Mouse (Mus musculus): ENCODE measurements at regions not wholly inside any gene's neighbourhood (a gene's known extent, or its start where the extent isn't known, plus 50 kb on each side); places are given as distances from the start of the nearest gene placed in this dataset.

DNA sequence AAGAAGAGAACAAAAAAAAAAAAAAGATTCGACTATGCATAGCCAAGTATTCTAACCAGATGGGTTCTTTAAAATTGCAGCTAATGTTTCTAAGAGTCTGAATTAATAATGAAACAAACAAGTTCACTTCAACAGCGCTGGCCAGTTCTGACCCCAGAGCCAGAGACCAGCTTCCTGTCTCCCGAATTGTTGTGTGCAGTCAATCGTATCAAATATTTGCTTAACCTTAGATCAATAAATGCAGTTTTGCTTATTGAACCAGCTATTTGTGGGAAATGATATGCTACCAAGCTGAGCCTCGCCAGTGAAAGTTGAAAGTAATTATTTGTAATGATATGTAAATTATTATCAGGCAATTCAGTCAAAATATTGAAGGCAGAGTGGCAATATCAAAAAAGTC lies 287.4 kb upstream of the Tmem132c start:
- no peak for DNase-seq (ENCODE audit: low spot score)
- H3K36me3 ChIP-seq (replicated peaks; ENCODE audit: control insufficient read depth, insufficient read depth, low read depth, low read length), result no peaks in the 10 kb centered on the region
- H3K4me2 ChIP-seq (ENCODE audit: low read depth, low read length), result no peak overlapping the region
- no peak overlapping the region for H3K27ac ChIP-seq (replicated peaks; ENCODE audit: low read depth, low read length)
- no peaks in the 10 kb centered on the region for H3K9me3 ChIP-seq (replicated peaks; ENCODE audit: control insufficient read depth, low read length)
- 74% methylated on average over 5 of the region's 5 CpGs for WGBS
- no peak overlapping the region for H3K4me3 ChIP-seq (ENCODE audit: low read depth, low read length)
- H3K4me1 ChIP-seq (ENCODE audit: control insufficient read depth, insufficient read depth, low read length), result no peaks in the 10 kb centered on the region
- no peak overlapping the region for H3K9ac ChIP-seq (replicated peaks; ENCODE audit: low read length)
- ATAC-seq (replicated peaks; ENCODE audit: insufficient number of reproducible peaks, low FRiP score, low TSS enrichment, low read depth), result no peak
- no peaks in the 10 kb centered on the region for H3K27me3 ChIP-seq (ENCODE audit: control insufficient read depth, insufficient read depth, low read length)

- H3K4me3 ChIP-seq (ENCODE audit: low read depth, low read length), result no peak overlapping the region
- ATAC-seq (replicated peaks; ENCODE audit: insufficient number of reproducible peaks, low FRiP score, low TSS enrichment, low read depth) (no peak), DNase-seq (ENCODE audit: low spot score) (no peak)
- H3K4me1 ChIP-seq (ENCODE audit: control insufficient read depth, insufficient read depth, low read length), result no peaks in the 10 kb centered on the region
- no peak overlapping the region for H3K9ac ChIP-seq (replicated peaks; ENCODE audit: low read length)
- no peaks in the 10 kb centered on the region for H3K9me3 ChIP-seq (replicated peaks; ENCODE audit: control insufficient read depth, low read length)
- H3K36me3 ChIP-seq (replicated peaks; ENCODE audit: control insufficient read depth, insufficient read depth, low read depth, low read length), result no peaks in the 10 kb centered on the region
- no peak overlapping the region for H3K4me2 ChIP-seq (ENCODE audit: low read depth, low read length)
- WGBS, result 89% methylated on average over 6 of the region's 6 CpGs
- no peaks in the 10 kb centered on the region for H3K27me3 ChIP-seq (ENCODE audit: control insufficient read depth, insufficient read depth, low read length)
- H3K27ac ChIP-seq (replicated peaks; ENCODE audit: low read depth, low read length), result no peak overlapping the region
These were observed 287.0 kb upstream of the Tmem132c start for GRCm38 (mm10) chr5:126954634-126955033.

DNA sequence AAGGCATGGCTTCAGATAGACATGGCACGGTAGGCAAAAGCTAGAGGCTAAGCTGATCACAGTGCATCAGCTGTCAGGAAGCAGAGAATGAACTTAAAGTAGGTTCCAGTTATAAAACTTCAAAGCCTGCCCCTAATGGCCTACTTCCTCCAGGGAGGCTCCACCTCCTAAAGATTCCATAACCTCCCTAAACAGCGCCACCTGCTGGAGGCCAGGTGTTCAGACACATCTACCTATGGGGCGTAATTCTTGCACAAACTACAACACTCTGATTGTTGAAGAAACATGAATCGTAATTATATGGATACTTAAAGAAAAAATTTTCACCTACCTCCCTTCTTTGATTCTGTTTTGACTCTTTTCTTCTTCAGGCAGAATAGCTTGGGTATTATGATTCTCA lies 277.0 kb upstream of the Tmem132c start:
- H3K4me2 ChIP-seq (ENCODE audit: low read depth, low read length), result no peak overlapping the region
- WGBS, result 81% methylated on average over 4 of the region's 4 CpGs
- no peak overlapping the region for H3K27ac ChIP-seq (replicated peaks; ENCODE audit: low read depth, low read length)
- H3K27me3 ChIP-seq (ENCODE audit: control insufficient read depth, insufficient read depth, low read length), result no peaks in the 10 kb centered on the region
- H3K9ac ChIP-seq (replicated peaks; ENCODE audit: low read length), result no peak overlapping the region
- DNase-seq (ENCODE audit: low spot score) (no peak), ATAC-seq (replicated peaks; ENCODE audit: insufficient number of reproducible peaks, low FRiP score, low TSS enrichment, low read depth) (no peak)
- no peak overlapping the region for H3K4me3 ChIP-seq (ENCODE audit: low read depth, low read length)
- H3K4me1 ChIP-seq (ENCODE audit: control insufficient read depth, insufficient read depth, low read length), result no peaks in the 10 kb centered on the region
- no peaks in the 10 kb centered on the region for H3K36me3 ChIP-seq (replicated peaks; ENCODE audit: control insufficient read depth, insufficient read depth, low read depth, low read length)
- no peaks in the 10 kb centered on the region for H3K9me3 ChIP-seq (replicated peaks; ENCODE audit: control insufficient read depth, low read length)

GRCm38 (mm10) chr5:126967076-126967475 lies 274.5 kb upstream of the Tmem132c start:
- Histone ChIP-seq H3K27ac (replicated peaks; ENCODE audit: low read depth, low read length) (no peak overlapping the region), H3K4me2 (ENCODE audit: low read depth, low read length) (no peak overlapping the region), H3K4me3 (ENCODE audit: low read depth, low read length) (no peak overlapping the region), H3K9ac (replicated peaks; ENCODE audit: low read length) (no peak overlapping the region), H3K36me3 (replicated peaks; ENCODE audit: control insufficient read depth, insufficient read depth, low read depth, low read length) (no peaks in the 10 kb centered on the region), H3K4me1 (ENCODE audit: control insufficient read depth, insufficient read depth, low read length) (no peaks in the 10 kb centered on the region), H3K9me3 (replicated peaks; ENCODE audit: control insufficient read depth, low read length) (no peaks in the 10 kb centered on the region), H3K27me3 (ENCODE audit: control insufficient read depth, insufficient read depth, low read length) (no peaks in the 10 kb centered on the region)
- DNase-seq (ENCODE audit: low spot score) (no peak), ATAC-seq (replicated peaks; ENCODE audit: insufficient number of reproducible peaks, low FRiP score, low TSS enrichment, low read depth) (no peak)
- WGBS, result 86% methylated on average over 4 of the region's 4 CpGs

DNA sequence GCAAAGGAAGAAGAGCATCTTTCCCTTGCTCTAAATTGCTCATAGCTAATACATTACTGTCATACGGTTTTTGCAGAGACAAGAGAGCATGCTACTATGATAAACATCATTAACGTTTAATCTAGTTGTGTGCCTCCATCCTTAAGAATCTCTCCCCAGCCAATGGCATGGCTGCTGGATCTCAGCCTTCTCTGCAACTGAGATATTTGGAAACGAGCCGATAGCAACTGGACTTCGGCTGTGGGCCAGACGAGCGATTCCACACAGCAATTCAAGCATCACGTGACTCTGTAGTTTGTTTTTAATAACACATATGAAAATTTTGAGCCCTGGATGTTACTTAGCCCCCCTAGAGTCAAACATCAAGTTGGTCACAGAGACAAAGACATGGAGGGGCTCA lies 272.2 kb upstream of the Tmem132c start:
- no peak overlapping the region for H3K4me2 ChIP-seq (ENCODE audit: low read depth, low read length)
- ATAC-seq (replicated peaks; ENCODE audit: insufficient number of reproducible peaks, low FRiP score, low TSS enrichment, low read depth) (no peak), DNase-seq (ENCODE audit: low spot score) (no peak)
- no peak overlapping the region for H3K4me3 ChIP-seq (ENCODE audit: low read depth, low read length)
- no peak overlapping the region for H3K27ac ChIP-seq (replicated peaks; ENCODE audit: low read depth, low read length)
- no peak overlapping the region for H3K9ac ChIP-seq (replicated peaks; ENCODE audit: low read length)
- no peaks in the 10 kb centered on the region for H3K27me3 ChIP-seq (ENCODE audit: control insufficient read depth, insufficient read depth, low read length)
- no peaks in the 10 kb centered on the region for H3K9me3 ChIP-seq (replicated peaks; ENCODE audit: control insufficient read depth, low read length)
- no peaks in the 10 kb centered on the region for H3K36me3 ChIP-seq (replicated peaks; ENCODE audit: control insufficient read depth, insufficient read depth, low read depth, low read length)
- no peaks in the 10 kb centered on the region for H3K4me1 ChIP-seq (ENCODE audit: control insufficient read depth, insufficient read depth, low read length)
- 88% methylated on average over 8 of the region's 8 CpGs for WGBS

DNA sequence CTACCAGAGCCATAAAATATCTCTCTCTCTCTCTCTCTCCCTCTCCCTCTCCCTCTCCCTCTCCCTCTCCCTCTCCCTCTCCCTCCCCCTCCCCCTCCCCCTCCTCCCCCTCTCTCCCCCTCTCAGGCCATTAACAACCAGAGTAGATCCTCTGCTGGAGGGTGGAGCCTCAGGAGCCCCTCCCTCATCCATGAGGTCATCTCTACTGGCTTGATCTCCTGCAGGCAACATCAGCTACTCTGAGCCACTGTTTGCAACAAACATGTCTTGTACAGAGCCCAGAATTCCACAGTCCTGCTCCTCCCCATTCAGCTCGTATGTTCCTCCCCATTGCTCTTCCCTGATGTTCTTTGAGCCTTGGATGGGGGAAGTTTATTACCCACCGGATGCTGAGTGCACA lies 270.3 kb upstream of the Tmem132c start:
- ATAC-seq (replicated peaks; ENCODE audit: insufficient number of reproducible peaks, low FRiP score, low TSS enrichment, low read depth), result no peak
- Histone ChIP-seq H3K27ac (replicated peaks; ENCODE audit: low read depth, low read length) (no peak overlapping the region), H3K9me3 (replicated peaks; ENCODE audit: control insufficient read depth, low read length) (no peaks in the 10 kb centered on the region), H3K4me1 (ENCODE audit: control insufficient read depth, insufficient read depth, low read length) (no peaks in the 10 kb centered on the region), H3K4me2 (ENCODE audit: low read depth, low read length) (no peak overlapping the region), H3K27me3 (ENCODE audit: control insufficient read depth, insufficient read depth, low read length) (no peaks in the 10 kb centered on the region), H3K36me3 (replicated peaks; ENCODE audit: control insufficient read depth, insufficient read depth, low read depth, low read length) (no peaks in the 10 kb centered on the region), H3K9ac (replicated peaks; ENCODE audit: low read length) (no peak overlapping the region), H3K4me3 (ENCODE audit: low read depth, low read length) (no peak overlapping the region)
- WGBS, result 64% methylated on average over 2 of the region's 2 CpGs
- DNase-seq (ENCODE audit: low spot score), result no peak

- no peak overlapping the region for H3K9ac ChIP-seq (replicated peaks; ENCODE audit: low read length)
- H3K4me3 ChIP-seq (ENCODE audit: low read depth, low read length), result no peak overlapping the region
- DNase-seq (ENCODE audit: low spot score) (no peak), ATAC-seq (replicated peaks; ENCODE audit: insufficient number of reproducible peaks, low FRiP score, low TSS enrichment, low read depth) (no peak)
- H3K4me1 ChIP-seq (ENCODE audit: control insufficient read depth, insufficient read depth, low read length), result no peaks in the 10 kb centered on the region
- no peaks in the 10 kb centered on the region for H3K27me3 ChIP-seq (ENCODE audit: control insufficient read depth, insufficient read depth, low read length)
- no peak overlapping the region for H3K4me2 ChIP-seq (ENCODE audit: low read depth, low read length)
- no peaks in the 10 kb centered on the region for H3K9me3 ChIP-seq (replicated peaks; ENCODE audit: control insufficient read depth, low read length)
- no peaks in the 10 kb centered on the region for H3K36me3 ChIP-seq (replicated peaks; ENCODE audit: control insufficient read depth, insufficient read depth, low read depth, low read length)
- no peak overlapping the region for H3K27ac ChIP-seq (replicated peaks; ENCODE audit: low read depth, low read length)
- WGBS, result 83% methylated on average over 1 of the region's 1 CpGs
These were observed 269.6 kb upstream of the Tmem132c start for GRCm38 (mm10) chr5:126971981-126972380.

DNA sequence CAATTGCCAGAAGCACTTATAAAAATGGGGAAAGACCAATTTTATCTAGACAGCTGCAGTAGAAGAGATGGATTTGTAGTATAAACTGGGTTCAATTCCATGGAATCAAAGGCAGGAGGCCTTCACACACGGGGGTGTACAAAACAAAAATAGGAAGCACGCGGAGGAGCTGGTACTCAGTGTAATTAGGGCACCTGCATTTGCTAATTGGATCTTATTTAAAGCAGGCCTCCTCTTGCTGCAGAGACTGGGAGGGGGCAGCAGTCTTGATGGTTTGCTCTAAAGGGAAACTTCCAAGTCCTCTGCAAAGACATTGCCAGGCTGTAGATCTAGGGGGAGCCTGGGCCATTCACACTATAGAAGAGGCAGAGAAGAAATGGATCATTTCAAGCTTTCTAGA lies 268.2 kb upstream of the Tmem132c start:
- H3K9ac ChIP-seq (replicated peaks; ENCODE audit: low read length), result no peak overlapping the region
- H3K4me2 ChIP-seq (ENCODE audit: low read depth, low read length), result no peak overlapping the region
- no peak overlapping the region for H3K4me3 ChIP-seq (ENCODE audit: low read depth, low read length)
- DNase-seq (ENCODE audit: low spot score), result no peak
- 27% methylated on average over 3 of the region's 3 CpGs for WGBS
- ATAC-seq (replicated peaks; ENCODE audit: insufficient number of reproducible peaks, low FRiP score, low TSS enrichment, low read depth), result no peak
- H3K9me3 ChIP-seq (replicated peaks; ENCODE audit: control insufficient read depth, low read length), result no peaks in the 10 kb centered on the region
- no peaks in the 10 kb centered on the region for H3K27me3 ChIP-seq (ENCODE audit: control insufficient read depth, insufficient read depth, low read length)
- H3K36me3 ChIP-seq (replicated peaks; ENCODE audit: control insufficient read depth, insufficient read depth, low read depth, low read length), result no peaks in the 10 kb centered on the region
- H3K4me1 ChIP-seq (ENCODE audit: control insufficient read depth, insufficient read depth, low read length), result no peaks in the 10 kb centered on the region
- H3K27ac ChIP-seq (replicated peaks; ENCODE audit: low read depth, low read length), result no peak overlapping the region

GRCm38 (mm10) chr5:126974565-126974964 lies 267.0 kb upstream of the Tmem132c start:
- WGBS, result 86% methylated on average over 3 of the region's 3 CpGs

More at GRCm38 (mm10) chr5:126974565-126974964, 267.0 kb upstream of the Tmem132c start:
- no peak overlapping the region for H3K27ac ChIP-seq (replicated peaks; ENCODE audit: low read depth, low read length)
- H3K4me3 ChIP-seq (ENCODE audit: low read depth, low read length), result no peak overlapping the region
- no peak for DNase-seq (ENCODE audit: low spot score)
- H3K36me3 ChIP-seq (replicated peaks; ENCODE audit: control insufficient read depth, insufficient read depth, low read depth, low read length), result no peaks in the 10 kb centered on the region
- no peak overlapping the region for H3K9ac ChIP-seq (replicated peaks; ENCODE audit: low read length)
- H3K9me3 ChIP-seq (replicated peaks; ENCODE audit: control insufficient read depth, low read length), result no peaks in the 10 kb centered on the region
- no peak for ATAC-seq (replicated peaks; ENCODE audit: insufficient number of reproducible peaks, low FRiP score, low TSS enrichment, low read depth)
- no peaks in the 10 kb centered on the region for H3K4me1 ChIP-seq (ENCODE audit: control insufficient read depth, insufficient read depth, low read length)
- H3K27me3 ChIP-seq (ENCODE audit: control insufficient read depth, insufficient read depth, low read length), result no peaks in the 10 kb centered on the region
- H3K4me2 ChIP-seq (ENCODE audit: low read depth, low read length), result no peak overlapping the region

Data from embryonic facial prominence, embryonic 11.5 days (tissue).